Mouse (Mus musculus) lung, embryonic 14.5 days (tissue): ENCODE results near the gene Podn. TPM values are rescaled to one million over a fixed set of nuclear protein-coding genes. Genes with fewer than 3 reads are reported as not detected.
A peak's percentile ranks its signal among the peaks of the same experiment; 100 is the strongest.
"Not testable (repeated sequence)": the region's sequence is repeated elsewhere in the genome, so short reads cannot be mapped to it uniquely, and the experiment has no call there.

ENCODE experiments used
- ATAC-seq: fragments of 200-750 bp; cut with Nextera tagmentation; 2 replicates; pipeline ENCODE4 v1.8.0; 2017; ENCODE audit warnings: mild to moderate bottlenecking, moderate TSS enrichment, moderate library complexity; ENCODE audit not compliant: insufficient read depth
- DNase-seq: peaks from one replicate; pipeline ENCODE4 v3.0.0-alpha.2; 2015
- H3K27ac ChIP-seq: fragments of 300-500 bp; sonication (generic); 2 replicates; pipeline ENCODE4 v1.5.1; 2014; ENCODE audit warnings: low read depth, mild to moderate bottlenecking, moderate library complexity
- H3K27me3 ChIP-seq: fragments of 300-500 bp; sonication (generic); 2 replicates; pipeline ENCODE4 v1.6.1; 2014; ENCODE audit warnings: low read length, control low read depth; ENCODE audit not compliant: insufficient read depth
- H3K36me3 ChIP-seq: fragments of 300-500 bp; sonication (generic); 2 replicates; pipeline ENCODE4 v1.6.1; 2014; ENCODE audit warnings: control low read depth; ENCODE audit not compliant: insufficient read depth
- H3K4me1 ChIP-seq: fragments of 300-500 bp; sonication (generic); 2 replicates; pipeline ENCODE4 v1.6.1; 2014; ENCODE audit warnings: antibody characterized with exemption, control low read depth; ENCODE audit not compliant: insufficient read depth
- H3K4me2 ChIP-seq: fragments of 300-500 bp; sonication (generic); 2 replicates; pipeline ENCODE4 v1.6.1; 2014; ENCODE audit warnings: mild to moderate bottlenecking
- H3K4me3 ChIP-seq: fragments of 300-500 bp; sonication (generic); 2 replicates; pipeline ENCODE4 v1.5.1; 2014; ENCODE audit warnings: low read depth, low read length
- H3K9ac ChIP-seq: fragments of 300-500 bp; sonication (generic); 2 replicates; pipeline ENCODE4 v1.6.1; 2014
- H3K9me3 ChIP-seq: fragments of 300-500 bp; sonication (generic); 2 replicates; pipeline ENCODE4 v1.6.1; 2016; ENCODE audit warnings: low read depth, low read length, control low read depth
- CTCF ChIP-seq: IDR thresholded peaks from 2 replicates; pipeline ENCODE4 v1.5.1; 2016; ENCODE audit warnings: antibody characterized with exemption, low read depth
- WGBS: fragments of 180-500 bp; shearing (Covaris S2); extraction: QIAGEN DNeasy Blood & Tissue Kit; methylation state at CpG from one replicate; pipeline ENCODE4 v1.1.7; 2014; 5-methylcytosine and 5-hydroxymethylcytosine counted together
- polyA plus RNA-seq: library from polyadenylated mRNA; unstranded; fragments of >200 nt; fragmentation: Nextera tagmentation; extraction: Ambion mirVana; gene quantifications from 2 replicates; pipeline ENCODE4 v1.2.1, GENCODE M21; 2014

The Podn gene
- 3.5 TPM in 2 replicates for polyA plus RNA-seq

- no peaks in the 10 kb centered on the region for H3K4me1 ChIP-seq
- 79% methylated on average over 4 of the region's 4 CpGs for WGBS
- no peaks in the 10 kb centered on the region for H3K27me3 ChIP-seq
- no peak for ATAC-seq
- H3K4me2 ChIP-seq, result no peak within 1 kb of the TSS
- H3K4me3 ChIP-seq, result no peak within 1 kb of the TSS
- TF ChIP-seq CTCF, result no peak
- DNase-seq, result no peak
- no peaks in the 10 kb centered on the region for H3K36me3 ChIP-seq
- no peak within 1 kb of the TSS for H3K27ac ChIP-seq
- no peaks in the 10 kb centered on the region for H3K9me3 ChIP-seq
- no peak within 1 kb of the TSS for H3K9ac ChIP-seq
Observed at GRCm38 (mm10) chr4:108096345-108096744, at the start of gene Podn. Gene Podn (minus strand): TSS chr4:108096445.

- H3K27ac ChIP-seq, DNase-seq, H3K36me3 ChIP-seq, H3K27me3 ChIP-seq, H3K4me3 ChIP-seq, H3K9ac ChIP-seq, H3K4me2 ChIP-seq, H3K4me1 ChIP-seq, ATAC-seq, H3K9me3 ChIP-seq: not testable (repeated sequence)
- WGBS, result 41% methylated on average over 3 of the region's 3 CpGs
Observed at GRCm38 (mm10) chr4:108145554-108145953, 49.3 kb upstream of the Podn start.

- no peaks in the 10 kb centered on the region for H3K9me3 ChIP-seq
- H3K4me3 ChIP-seq, result no peak within 1 kb of the TSS
- ATAC-seq, result no peak
- TF ChIP-seq CTCF, result no peak
- no peaks in the 10 kb centered on the region for H3K36me3 ChIP-seq
- no peak within 1 kb of the TSS for H3K4me2 ChIP-seq
- 86% methylated on average over 1 of the region's 1 CpGs for WGBS
- no peak for DNase-seq
- no peak within 1 kb of the TSS for H3K27ac ChIP-seq
- H3K9ac ChIP-seq, result no peak within 1 kb of the TSS
- no peaks in the 10 kb centered on the region for H3K27me3 ChIP-seq
- no peaks in the 10 kb centered on the region for H3K4me1 ChIP-seq
Observed at GRCm38 (mm10) chr4:108144880-108145279, 48.6 kb upstream of the Podn start, which contains the start of gene Scp2. Gene Scp2 (minus strand): TSS chr4:108144998.

GRCm38 (mm10) chr4:108143778-108144177, 47.5 kb upstream of the Podn start:
- Histone ChIP-seq H3K27me3 (no peaks in the 10 kb centered on the region), H3K4me1 (no peaks in the 10 kb centered on the region), H3K4me2 (no peak overlapping the region), H3K4me3 (no peak overlapping the region), H3K27ac (no peak overlapping the region), H3K36me3 (no peaks in the 10 kb centered on the region), H3K9me3 (no peaks in the 10 kb centered on the region), H3K9ac (no peak overlapping the region)
- no peak for ATAC-seq
- no peak for DNase-seq
- no peak for TF ChIP-seq CTCF

- H3K4me2 ChIP-seq, H3K36me3 ChIP-seq, ATAC-seq, H3K27me3 ChIP-seq, H3K4me3 ChIP-seq, H3K9ac ChIP-seq, H3K27ac ChIP-seq, H3K4me1 ChIP-seq, H3K9me3 ChIP-seq: not testable (repeated sequence)
- peak; percentile 14 for DNase-seq
- WGBS, result 58% methylated on average over 2 of the region's 2 CpGs
Observed at GRCm38 (mm10) chr4:108143178-108143577, 46.9 kb upstream of the Podn start.

- Histone ChIP-seq H3K27ac (no peak overlapping the region), H3K9ac (no peak overlapping the region)
- 82% methylated on average over 5 of the region's 5 CpGs for WGBS
Observed at GRCm38 (mm10) chr4:108136938-108137337, 40.7 kb upstream of the Podn start.

GRCm38 (mm10) chr4:108130452-108130851, 34.2 kb upstream of the Podn start:
- Histone ChIP-seq H3K9ac (no peak overlapping the region), H3K27ac (no peak overlapping the region), H3K4me3 (no peak overlapping the region), H3K4me2 (no peak overlapping the region), H3K36me3 (no peaks in the 10 kb centered on the region), H3K27me3 (no peaks in the 10 kb centered on the region), H3K4me1 (no peaks in the 10 kb centered on the region), H3K9me3 (no peaks in the 10 kb centered on the region)
- TF ChIP-seq CTCF, result no peak
- no peak for DNase-seq
- no peak for ATAC-seq
- 58% methylated on average over 3 of the region's 3 CpGs for WGBS

More at GRCm38 (mm10) chr4:108136938-108137337, 40.7 kb upstream of the Podn start:
- Histone ChIP-seq H3K36me3 (no peaks in the 10 kb centered on the region), H3K4me3 (no peak overlapping the region), H3K4me2 (no peak overlapping the region), H3K9me3 (no peaks in the 10 kb centered on the region), H3K4me1 (no peaks in the 10 kb centered on the region), H3K27me3 (no peaks in the 10 kb centered on the region)
- no peak for ATAC-seq
- no peak for TF ChIP-seq CTCF
- no peak for DNase-seq

- Histone ChIP-seq H3K27ac (no peak overlapping the region), H3K4me3 (no peak overlapping the region), H3K9me3 (no peaks in the 10 kb centered on the region), H3K9ac (no peak overlapping the region), H3K4me1 (no peaks in the 10 kb centered on the region), H3K36me3 (no peaks in the 10 kb centered on the region), H3K4me2 (no peak overlapping the region), H3K27me3 (no peaks in the 10 kb centered on the region)
- ATAC-seq (no peak), DNase-seq (no peak)
- TF ChIP-seq CTCF, result no peak
- 90% methylated on average over 2 of the region's 2 CpGs for WGBS
Observed at GRCm38 (mm10) chr4:108128339-108128738, 32.1 kb upstream of the Podn start.
